Mouse (Mus musculus) heart, adult 18-20 months (tissue): ENCODE data around the gene Cdc34. TPM values are rescaled to one million over a fixed set of nuclear protein-coding genes. Genes with fewer than 3 reads are reported as not detected.

Source experiments
- DNase-seq, 2 experiments: peaks; one replicate each; pipeline ENCODE4 v3.0.0; 2021 to 2022; ENCODE audit warnings: mixed read lengths in 1 of 2
- total RNA-seq, 2 experiments: library from RNA; stranded (reverse); gene quantifications; 2 replicates each; pipeline ENCODE4 v1.2.3; 2021

Cdc34 gene
- total RNA-seq, 2 experiments from 2014 or later: 213 to 227 TPM

- DNase-seq: no peak
These were observed 11.7 kb upstream of the Cdc34 start for GRCm38 (mm10) chr10:79670071-79670888.

- no peak for DNase-seq
These were observed 10.5 kb upstream of the Cdc34 start for GRCm38 (mm10) chr10:79671396-79672087.

DNA sequence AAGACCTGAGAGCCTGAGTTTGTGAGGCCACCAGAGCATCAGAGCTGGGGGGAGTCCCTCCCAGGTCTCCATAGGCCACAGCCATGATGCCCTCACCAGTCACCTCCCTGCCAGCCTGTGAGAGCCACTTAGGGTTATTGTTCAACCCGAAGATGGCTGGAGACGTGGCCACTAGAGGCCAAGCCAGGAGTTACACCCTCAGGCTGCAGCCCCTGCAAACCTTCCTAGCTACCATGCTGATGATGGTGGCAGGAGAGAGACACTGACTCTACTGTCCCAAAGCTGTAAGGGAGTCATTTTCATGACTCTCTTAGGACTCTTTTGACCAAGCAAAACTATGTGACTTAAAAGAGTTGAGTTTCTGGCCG lies 9.9 kb upstream of the Cdc34 start:
- DNase-seq: no peak

- no peak for DNase-seq
These were observed 8.9 kb upstream of the Cdc34 start for GRCm38 (mm10) chr10:79673054-79673453.

GRCm38 (mm10) chr10:79675346-79676035 lies 6.5 kb upstream of the Cdc34 start:
- no peak for DNase-seq

DNA sequence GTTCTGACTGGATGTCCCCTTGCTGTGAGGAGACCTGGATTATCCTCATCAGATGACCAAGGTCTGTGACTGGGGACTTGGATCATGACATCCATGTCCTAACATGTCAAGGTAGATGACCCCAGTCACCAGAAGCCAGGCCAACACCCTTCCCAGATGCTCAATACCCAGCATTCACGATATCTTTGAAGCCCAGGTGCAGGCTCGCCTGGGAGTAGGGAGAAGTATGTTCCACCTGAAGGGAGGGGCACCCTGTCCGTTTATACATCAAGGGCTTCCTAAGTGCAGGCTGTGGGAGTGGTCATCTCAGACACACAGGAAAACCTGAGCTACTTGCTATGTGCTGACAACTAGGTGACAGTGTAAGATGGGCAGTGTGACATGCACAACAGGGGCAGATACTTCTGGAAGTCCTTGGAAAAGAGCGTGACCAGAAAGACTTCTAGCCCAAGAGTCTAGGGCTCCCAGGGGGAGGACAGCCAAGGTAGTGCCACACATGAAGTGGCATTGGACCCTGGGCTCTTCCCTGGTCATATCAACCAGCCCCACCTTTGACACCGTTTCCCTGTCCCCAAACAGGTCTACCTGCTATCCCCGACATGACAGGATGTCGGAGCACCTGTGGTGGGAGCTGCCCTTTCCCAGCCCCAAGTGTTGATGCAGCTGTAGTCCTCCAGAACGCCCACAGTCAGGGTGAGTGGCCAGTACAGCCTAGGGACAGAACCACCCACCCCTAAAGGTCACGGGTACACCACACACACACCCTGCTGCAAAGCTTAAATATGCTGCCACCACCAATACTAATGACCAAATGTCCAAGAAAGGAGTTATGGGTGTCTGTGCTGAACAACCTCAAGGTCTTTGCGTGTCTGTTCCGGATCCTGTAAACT lies 1.1 kb upstream of the Cdc34 start:
- DNase-seq: peak in 1 of 2 experiments; percentile 10

GRCm38 (mm10) chr10:79682551-79682915 lies 538 bp downstream of the Cdc34 start:
- no peak for DNase-seq

GRCm38 (mm10) chr10:79682916-79683582 lies 1.1 kb downstream of the Cdc34 start:
- peak; percentile 73 to 76 for DNase-seq

DNA sequence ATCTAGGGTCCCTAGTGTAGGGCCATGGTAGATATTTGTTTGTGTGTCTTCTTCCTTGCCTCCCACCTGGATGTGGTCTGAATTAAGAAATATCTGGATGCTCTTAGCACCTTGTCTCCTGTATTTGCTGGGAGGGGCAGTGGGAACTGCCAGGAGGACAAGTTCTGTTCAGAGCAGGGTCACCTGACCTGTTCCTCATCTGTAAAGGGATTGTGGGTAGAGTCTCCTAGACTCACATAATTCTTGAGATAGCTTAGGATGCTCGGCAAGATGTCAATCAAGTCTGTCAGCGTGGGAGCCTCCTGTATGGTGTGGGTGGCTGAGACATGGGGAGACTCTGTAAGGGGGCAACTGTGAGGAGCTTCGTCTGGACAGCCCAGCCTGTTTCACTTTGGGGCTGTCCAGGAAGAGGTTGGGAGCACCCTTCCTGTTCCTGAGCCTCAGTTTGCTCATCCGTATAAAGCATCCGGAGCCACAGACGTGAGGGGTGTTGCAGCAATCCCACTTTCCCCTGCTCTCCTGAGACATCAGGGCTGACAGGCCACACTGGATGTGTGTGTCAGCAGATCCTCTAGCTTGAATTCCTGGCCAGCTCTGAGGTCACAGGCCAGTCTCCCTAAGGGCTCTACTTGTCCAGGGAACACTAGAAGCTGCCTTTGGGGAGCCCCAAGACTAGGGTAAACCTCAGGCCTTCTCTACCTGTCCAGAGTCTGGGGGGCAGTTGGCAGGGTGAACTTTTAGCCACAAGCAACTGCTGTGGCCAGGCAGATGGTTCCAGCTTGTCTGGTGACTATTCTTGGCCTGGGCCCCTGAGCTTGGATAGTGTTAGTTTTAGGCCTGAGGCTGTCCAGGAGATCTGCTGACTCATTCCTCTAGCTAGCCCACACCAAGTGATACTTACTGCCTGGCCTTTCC lies 2.0 kb downstream of the Cdc34 start:
- peak; percentile 76 to 82 for DNase-seq

DNA sequence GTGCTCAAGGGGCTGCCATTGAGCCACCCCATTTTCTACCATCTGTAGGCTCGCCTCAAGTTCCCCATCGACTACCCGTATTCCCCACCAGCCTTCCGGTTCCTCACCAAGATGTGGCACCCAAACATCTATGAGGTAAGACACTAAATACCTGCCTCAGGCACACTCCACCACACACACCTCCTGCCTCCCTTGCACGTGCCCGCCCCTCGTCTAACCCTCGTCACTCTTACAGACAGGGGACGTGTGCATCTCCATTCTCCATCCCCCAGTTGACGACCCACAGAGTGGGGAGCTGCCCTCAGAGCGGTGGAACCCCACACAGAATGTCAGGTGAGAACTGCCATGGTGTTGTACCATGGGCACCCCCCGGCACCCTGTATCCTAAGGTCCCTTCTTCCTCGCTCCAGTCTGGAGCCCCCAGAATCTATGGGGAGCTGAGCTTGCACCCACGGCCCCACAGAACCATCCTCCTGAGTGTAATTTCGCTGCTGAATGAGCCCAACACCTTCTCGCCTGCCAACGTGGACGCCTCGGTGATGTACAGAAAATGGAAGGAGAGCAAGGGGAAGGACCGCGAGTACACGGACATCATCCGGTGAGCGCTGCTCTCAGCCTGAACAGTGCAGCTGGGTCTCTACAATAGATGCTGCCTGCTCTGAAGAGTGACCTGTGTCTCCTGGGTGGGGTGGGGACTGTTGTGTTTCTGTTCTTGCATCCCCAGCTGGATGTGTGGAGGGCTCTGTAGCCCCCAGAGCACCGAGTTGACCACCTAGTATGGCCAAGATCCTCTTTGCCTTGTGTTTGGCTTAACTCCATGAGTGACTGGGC lies 3.0 kb downstream of the Cdc34 start:
- DNase-seq: no peak

DNA sequence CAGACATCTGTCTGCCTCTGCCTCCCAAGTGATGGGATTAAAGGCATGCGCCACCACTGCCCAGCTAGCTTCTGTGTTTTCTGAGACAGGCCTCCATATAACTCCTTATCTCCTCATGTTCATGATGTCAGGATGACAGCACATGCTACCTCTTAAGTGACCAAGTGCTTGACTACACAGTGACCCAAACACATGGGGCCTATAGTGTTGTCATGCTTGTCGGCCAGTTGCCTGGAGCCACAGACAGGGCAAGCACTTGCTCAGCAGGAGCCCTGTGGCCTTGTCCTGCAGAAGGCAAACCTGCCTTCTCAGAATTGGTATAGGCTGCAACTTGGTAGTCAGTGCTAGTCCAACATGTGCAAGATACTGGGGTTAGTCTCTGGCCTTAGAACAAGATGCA lies 4.2 kb downstream of the Cdc34 start:
- DNase-seq: no peak

DNA sequence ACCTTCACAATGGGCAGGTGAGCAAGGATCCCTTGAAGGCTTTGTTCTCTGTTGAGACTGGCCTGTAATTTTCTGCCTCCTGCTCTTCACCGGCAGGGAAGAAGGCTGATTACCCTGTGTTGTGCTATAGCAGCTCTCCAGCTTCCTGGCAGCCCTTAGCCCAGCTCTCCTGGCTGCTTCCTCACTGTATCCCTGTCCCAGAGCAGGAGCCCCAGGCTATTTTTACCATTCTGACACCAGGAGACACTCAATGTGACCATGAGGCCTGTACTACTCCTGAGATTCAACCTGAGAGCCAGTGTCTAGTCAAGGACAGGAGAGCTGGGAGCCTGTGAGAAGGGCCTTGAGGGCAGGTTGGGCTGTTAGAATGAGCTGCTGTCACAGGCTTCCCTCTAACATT lies 4.7 kb downstream of the Cdc34 start:
- peak; percentile 57 to 82 for DNase-seq

DNA sequence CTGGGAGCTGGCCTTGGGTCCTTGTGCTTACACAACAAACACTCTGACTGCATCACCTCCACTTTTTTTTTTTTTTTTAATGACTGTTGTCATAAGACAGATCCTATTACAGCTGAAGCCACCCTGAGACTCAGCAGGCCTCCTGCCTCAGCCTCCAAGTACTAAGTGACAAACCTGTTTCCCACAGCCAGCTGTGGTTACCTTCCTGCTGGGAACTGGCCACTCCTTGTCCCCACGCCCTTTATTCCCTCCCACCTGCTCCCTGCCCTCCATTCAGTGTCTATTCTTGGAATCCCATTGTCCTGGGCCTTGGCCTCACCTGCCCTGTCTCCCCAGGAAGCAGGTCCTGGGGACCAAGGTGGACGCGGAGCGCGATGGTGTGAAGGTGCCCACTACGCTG lies 5.5 kb downstream of the Cdc34 start:
- DNase-seq: no peak

- DNase-seq: no peak
These were observed 6.7 kb downstream of the Cdc34 start, which contains the start of gene Gzmm for GRCm38 (mm10) chr10:79688720-79689119. Gene Gzmm (plus strand): TSS chr10:79689020.

- DNase-seq: no peak
These were observed 7.2 kb downstream of the Cdc34 start for GRCm38 (mm10) chr10:79689178-79689577.

DNA sequence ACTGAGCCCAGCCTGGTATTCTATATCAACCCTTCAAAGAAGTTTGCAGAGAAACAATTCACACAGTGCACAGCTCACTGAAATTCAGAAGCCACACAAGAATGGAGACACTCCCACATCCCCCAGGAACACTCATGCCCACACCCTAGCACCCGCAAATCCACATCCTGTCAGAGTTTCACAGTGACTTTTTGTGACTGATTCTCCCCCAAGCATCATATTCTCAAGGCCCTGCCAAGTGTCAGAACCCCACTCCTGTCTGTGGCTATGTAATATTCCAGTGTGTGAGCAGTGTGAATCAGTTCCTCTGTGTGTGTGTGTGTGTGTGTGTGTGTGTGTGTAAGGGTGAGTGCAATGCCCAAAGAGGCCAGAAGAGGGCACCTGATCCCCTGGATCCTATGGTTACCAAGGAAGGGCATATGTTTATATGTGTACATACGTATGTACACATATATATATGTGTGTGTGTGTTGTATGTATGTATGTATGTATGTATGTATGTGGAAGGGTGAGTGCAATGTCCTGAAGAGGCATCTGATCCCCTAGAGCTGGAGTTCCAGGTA lies 10.1 kb downstream of the Cdc34 start:
- DNase-seq: no peak

GRCm38 (mm10) chr10:79693580-79694378 lies 11.8 kb downstream of the Cdc34 start:
- no peak for DNase-seq

DNA sequence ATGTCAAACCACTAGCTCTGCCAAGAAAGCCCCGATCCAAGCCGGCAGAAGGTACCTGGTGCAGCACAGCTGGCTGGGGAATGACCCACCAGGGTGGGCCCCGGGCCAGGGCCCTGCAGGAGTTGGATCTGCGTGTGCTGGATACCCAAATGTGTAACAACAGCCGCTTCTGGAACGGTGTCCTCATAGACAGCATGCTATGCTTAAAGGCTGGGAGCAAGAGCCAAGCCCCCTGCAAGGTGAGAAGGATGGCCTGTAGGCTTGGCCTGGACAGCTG lies 12.3 kb downstream of the Cdc34 start:
- peak in 1 of 2 experiments; percentile 34 for DNase-seq
